12 mouse cellular contexts compared by ENCODE assay signal in the genomic region with DNA sequence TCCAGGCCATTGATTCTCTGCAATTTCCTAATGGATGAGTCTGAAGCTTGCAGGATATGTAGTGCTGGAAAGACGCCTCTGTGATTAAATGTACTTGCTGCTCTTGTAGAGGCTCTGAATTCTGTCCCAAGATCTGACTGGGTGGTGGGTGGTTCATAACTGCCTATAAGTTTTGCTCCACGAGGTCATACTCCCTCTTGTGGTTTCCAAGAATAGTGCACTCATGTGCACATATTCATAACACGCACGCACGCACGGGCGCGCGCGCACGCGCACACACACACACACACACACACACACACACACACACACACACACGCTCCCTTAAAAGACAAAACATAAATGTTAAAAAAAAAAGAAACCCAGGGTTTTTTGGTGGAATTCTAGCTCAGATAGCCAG.
"Had no signal": no experiment of that assay in that cellular context is flagged by ENCODE, and none has a peak within 500 bp of the region (broad histone marks: within the 10 kb centered on the region; RNA-seq: fewer than 3 reads in every experiment).

No protein-coding gene starts in this region.

- H3K9ac ChIP-seq: limb, embryonic 15.5 days; liver, embryonic 15.5 days; lung, embryonic 14.5 days; midbrain, embryonic 12.5 days; neural tube, embryonic 15.5 days had no signal

- H3K9me3 ChIP-seq: limb, embryonic 15.5 days; liver, embryonic 15.5 days; midbrain, embryonic 12.5 days; neural tube, embryonic 15.5 days had no signal

- H3K36me3 ChIP-seq: limb, embryonic 15.5 days; liver, embryonic 15.5 days; midbrain, embryonic 12.5 days; neural tube, embryonic 15.5 days had no signal

- DNase-seq: kidney, adult 8-10 months; layer of hippocampus, postnatal 36 days; lung, embryonic 14.5 days; lung, postnatal 14 days; right cerebral cortex, adult 18-20 months; right cerebral cortex, postnatal 25 days; thymus, postnatal 4 days had no signal

- H3K4me3 ChIP-seq: limb, embryonic 15.5 days; liver, embryonic 15.5 days; midbrain, embryonic 12.5 days; myocyte; neural tube, embryonic 15.5 days had no signal

- H3K27me3 ChIP-seq: limb, embryonic 15.5 days; liver, embryonic 15.5 days; midbrain, embryonic 12.5 days; neural tube, embryonic 15.5 days had no signal

- H3K4me1 ChIP-seq: limb, embryonic 15.5 days; liver, embryonic 15.5 days; midbrain, embryonic 12.5 days had no signal

- H3K4me2 ChIP-seq: limb, embryonic 15.5 days; liver, embryonic 15.5 days; lung, embryonic 14.5 days; midbrain, embryonic 12.5 days; neural tube, embryonic 15.5 days had no signal

- H3K27ac ChIP-seq: limb, embryonic 15.5 days; liver, embryonic 15.5 days; midbrain, embryonic 12.5 days; neural tube, embryonic 15.5 days had no signal
